Mouse (Mus musculus) pancreas, adult 10 weeks (tissue): ENCODE measurements around the gene Mus81. TPM values are rescaled to one million over a fixed set of nuclear protein-coding genes. Genes with fewer than 3 reads are reported as not detected.

ENCODE experiments used
- polyA plus RNA-seq: library from polyadenylated mRNA; stranded (reverse); fragments of 350-450 nt; fragmentation: Illumina TruSeq; extraction: RNeasy Lipid Tissue Mini Kit (QIAGEN cat#74804); gene quantifications from one replicate; pipeline ENCODE4 v1.2.3, GENCODE M21; 2015; ENCODE audit warnings: low read depth, low replicate concordance; ENCODE audit not compliant: insufficient read depth

The Mus81 gene
- polyA plus RNA-seq = 14.4 TPM

DNA sequence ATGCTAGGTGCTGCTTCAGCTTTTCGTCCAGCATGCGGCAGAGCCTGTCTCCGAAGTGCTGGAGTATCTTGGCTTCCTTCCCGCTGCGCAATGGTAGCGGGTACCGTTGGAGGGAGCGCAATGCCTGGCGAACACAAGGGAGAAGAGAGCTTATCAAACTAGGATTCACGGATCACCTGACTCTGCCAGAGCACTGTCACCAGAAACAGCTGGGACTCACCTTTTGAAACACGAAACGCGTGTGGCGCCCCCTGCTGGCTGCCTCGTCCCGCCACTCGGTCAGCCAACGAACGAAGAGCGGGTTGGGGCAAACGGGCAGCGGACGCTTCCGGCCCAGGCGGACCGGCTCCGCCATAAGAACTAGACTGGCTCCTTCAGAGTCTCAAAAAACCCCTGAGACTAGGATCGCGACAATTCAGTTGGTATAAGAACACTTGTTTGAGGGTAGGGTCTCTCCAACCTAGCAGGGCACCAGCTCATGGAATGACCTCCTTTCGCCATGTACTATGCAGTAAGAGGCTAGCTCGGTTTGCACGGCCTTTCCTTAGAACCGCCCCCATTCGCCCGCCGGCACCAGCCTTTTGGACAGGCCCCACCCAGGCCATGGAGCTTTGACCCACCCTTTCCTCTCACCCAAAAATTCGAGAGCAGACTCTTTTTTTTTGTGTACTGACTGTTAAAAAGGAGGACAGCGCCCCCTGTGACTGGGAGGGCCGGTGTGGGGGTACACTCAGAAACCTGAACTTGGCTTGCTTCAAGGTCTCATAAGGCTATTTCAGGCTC is at the start of gene Mus81:
Mus81 (minus strand) TSS at position 635 of the 783 bp plus-strand sequence.

DNA sequence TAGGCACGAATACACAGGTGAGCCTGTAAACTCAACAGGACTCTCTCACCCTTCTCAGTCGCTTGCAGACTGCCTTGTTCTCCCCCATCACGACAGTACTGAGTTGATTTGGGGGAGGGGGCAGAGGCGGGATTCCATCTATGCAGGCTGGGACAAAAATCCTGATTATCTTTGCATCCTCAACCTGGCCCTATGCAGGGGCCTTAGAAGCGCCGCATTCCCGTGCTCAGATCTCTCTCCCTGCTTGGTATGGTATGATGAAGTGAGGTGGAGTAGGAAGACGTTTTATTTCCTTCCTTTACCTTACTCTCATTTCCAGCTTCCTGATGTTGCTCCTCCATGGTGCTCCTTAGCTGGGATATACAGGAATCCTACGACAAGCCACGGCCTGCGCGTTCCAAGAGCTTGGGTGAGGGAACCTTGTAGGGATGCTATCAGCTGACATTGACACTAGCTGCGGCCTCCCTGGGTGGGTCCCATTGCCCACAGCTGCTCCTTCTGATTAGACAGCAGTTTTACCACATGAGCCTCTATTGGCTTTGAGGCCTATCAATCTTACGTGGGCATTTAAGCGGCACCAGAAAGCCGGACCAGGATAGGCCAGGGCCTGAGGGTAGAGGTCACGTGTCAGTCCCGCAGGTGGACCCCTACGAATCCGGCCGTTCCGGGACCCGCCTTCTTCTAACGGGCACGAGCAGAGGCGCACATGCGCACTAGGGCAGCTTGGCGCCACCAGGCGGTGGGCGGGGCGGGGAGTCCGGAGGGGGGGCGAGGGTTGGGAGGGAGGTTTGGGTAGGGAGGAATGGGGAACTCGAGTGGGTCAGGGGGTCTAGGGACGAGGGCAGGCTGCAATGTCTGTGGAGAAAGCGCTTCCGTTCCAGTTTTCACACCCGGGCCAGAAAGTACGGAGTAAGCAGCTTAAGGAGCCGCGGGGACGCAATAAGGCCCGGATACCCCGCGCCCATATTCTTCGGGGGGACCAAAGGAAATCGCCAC is 22.1 kb upstream of the Mus81 start, which contains the start of gene Snx32:
Snx32 (minus strand) TSS at position 508 of the 996 bp plus-strand sequence.

DNA sequence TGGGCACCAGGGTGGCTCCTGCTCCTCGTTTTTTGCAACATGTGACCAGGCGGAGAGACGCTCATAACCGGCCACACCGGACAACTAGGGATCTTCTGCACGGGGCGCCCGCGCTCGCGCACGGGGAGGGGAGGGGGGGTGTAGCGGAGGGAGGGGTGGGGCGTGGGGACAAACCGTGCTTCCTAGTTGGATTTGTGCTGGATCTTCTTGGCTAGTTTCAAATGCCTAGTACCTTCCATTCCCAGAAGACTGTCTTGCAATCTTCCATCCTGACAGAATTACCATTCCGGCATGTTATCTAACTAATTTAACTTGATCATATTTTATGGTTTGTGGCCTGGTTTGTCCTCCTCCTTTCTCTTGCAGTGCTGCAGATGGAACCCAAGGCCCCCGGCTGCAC is 15.5 kb upstream of the Mus81 start, which contains the start of gene 1700020D05Rik:
1700020D05Rik (minus strand) TSS at position 101 of the 400 bp plus-strand sequence.

DNA sequence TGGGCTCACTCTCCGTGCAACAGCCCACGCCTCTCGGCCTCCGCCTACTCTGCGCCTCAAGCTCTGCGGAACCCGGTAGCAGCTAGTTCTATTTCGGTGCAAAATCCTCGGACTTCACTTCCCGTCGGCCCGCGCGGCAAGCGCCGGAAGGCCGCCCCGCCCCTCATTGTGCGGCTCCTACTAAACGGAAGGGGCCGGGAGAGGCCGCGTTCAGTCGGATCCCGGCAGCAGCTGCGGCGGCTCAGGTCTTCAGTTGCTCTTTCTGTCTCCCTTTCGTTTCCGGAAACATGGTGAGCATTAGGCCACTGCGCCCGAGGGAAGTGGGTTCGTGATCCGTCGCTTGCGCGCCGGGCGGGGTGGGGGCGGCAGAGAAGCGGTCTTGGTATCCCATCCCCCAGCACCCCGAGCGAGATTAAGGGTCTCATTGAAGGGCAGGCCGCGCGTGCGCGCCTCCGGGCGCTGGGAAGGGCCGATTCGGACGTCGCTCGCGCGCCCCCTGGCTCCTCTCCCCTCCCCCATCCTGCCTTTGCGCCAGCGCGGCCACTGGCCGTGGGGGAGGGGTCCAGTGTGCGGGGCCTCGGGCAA is 2.2 kb upstream of the Mus81 start, which contains the start of gene Cfl1:
Cfl1 (plus strand) TSS at position 143 of the 585 bp plus-strand sequence.

GRCm38 (mm10) chr19:5473720-5474119 is 14.5 kb downstream of the Mus81 start, which contains the start of gene Efemp2:
Efemp2 (plus strand) TSS chr19:5473954.

GRCm38 (mm10) chr19:5468374-5468773 is 19.8 kb downstream of the Mus81 start, which contains the start of gene Ctsw:
Ctsw (minus strand) TSS chr19:5468507.

DNA sequence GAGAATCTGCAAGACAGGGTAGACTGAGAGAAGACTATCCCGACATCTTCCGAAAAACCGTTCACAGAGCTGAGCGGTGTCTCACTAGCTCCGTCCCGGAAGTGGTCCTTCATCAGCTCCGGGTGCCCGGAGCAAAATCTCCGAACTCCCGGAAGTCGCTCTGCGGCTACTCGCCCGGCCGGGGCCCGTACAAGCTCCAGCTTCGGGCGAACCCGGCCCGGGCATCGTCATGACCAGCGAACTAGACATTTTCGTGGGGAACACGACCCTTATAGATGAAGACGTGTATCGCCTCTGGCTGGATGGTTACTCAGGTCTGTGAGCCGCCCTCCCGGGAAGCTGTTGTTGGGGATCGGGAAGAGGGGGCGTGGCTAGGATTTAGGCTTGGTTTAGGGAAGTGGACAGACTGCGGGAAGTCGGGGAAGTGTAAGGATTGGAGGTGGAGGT is 27.7 kb downstream of the Mus81 start, which contains the start of gene Fibp:
Fibp (plus strand) TSS at position 151 of the 447 bp plus-strand sequence.

GRCm38 (mm10) chr19:5457746-5458442 is 30.3 kb downstream of the Mus81 start, which contains the start of gene Ccdc85b:
Ccdc85b (minus strand) TSS chr19:5457894.

GRCm38 (mm10) chr19:5447515-5448353 is 40.5 kb downstream of the Mus81 start, which contains the start of gene Fosl1:
Fosl1 (plus strand) TSS chr19:5447547.

Other genes starting within 250 kb of the Mus81 start
- 3.9 TPM for gene Pacs1, start 215.3 kb downstream of the Mus81 start, polyA plus RNA-seq
- gene Sf3b2, start 192.9 kb downstream of the Mus81 start, polyA plus RNA-seq = 39.5 TPM
- gene Gal3st3, start 190.1 kb downstream of the Mus81 start, polyA plus RNA-seq = not detected
- gene Catsper1, start 152.7 kb downstream of the Mus81 start, polyA plus RNA-seq = not detected
- gene Cst6, start 138.8 kb downstream of the Mus81 start, polyA plus RNA-seq = 3.7 TPM
- 6.5 TPM for gene Eif1ad, start 121.7 kb downstream of the Mus81 start, polyA plus RNA-seq
- gene Banf1, start 121.2 kb downstream of the Mus81 start, polyA plus RNA-seq = 29.9 TPM
- 47.0 TPM for gene Sart1, start 99.7 kb downstream of the Mus81 start, polyA plus RNA-seq
- gene Tsga10ip, start 85.9 kb downstream of the Mus81 start, polyA plus RNA-seq = 6.0 TPM
- gene Drap1, start 63.4 kb downstream of the Mus81 start, polyA plus RNA-seq = 51.3 TPM
- gene AI837181, start 63.3 kb downstream of the Mus81 start, polyA plus RNA-seq = 12.1 TPM
- gene Fosl1, start 40.9 kb downstream of the Mus81 start, polyA plus RNA-seq = not detected
- gene Ccdc85b, start 30.5 kb downstream of the Mus81 start, polyA plus RNA-seq = 5.0 TPM
- 29.7 TPM for gene Fibp, start 27.8 kb downstream of the Mus81 start, polyA plus RNA-seq
- 0.92 TPM for gene Ctsw, start 19.9 kb downstream of the Mus81 start, polyA plus RNA-seq
- 8.8 TPM for gene Efemp2, start 14.4 kb downstream of the Mus81 start, polyA plus RNA-seq
- gene Cfl1, start 2.1 kb upstream of the Mus81 start, polyA plus RNA-seq = 65.0 TPM
- gene 1700020D05Rik, start 15.4 kb upstream of the Mus81 start, polyA plus RNA-seq = not detected
- gene Snx32, start 22.1 kb upstream of the Mus81 start, polyA plus RNA-seq = 3.4 TPM
- gene Ovol1, start 72.2 kb upstream of the Mus81 start, polyA plus RNA-seq = 0.89 TPM
- 0.85 TPM for gene Ap5b1, start 79.6 kb upstream of the Mus81 start, polyA plus RNA-seq
- 19.0 TPM for gene Rnaseh2c, start 113.5 kb upstream of the Mus81 start, polyA plus RNA-seq
- 10.2 TPM for gene Kat5, start 121.8 kb upstream of the Mus81 start, polyA plus RNA-seq
- gene Rela, start 149.1 kb upstream of the Mus81 start, polyA plus RNA-seq = 13.3 TPM
- gene Sipa1, start 175.3 kb upstream of the Mus81 start, polyA plus RNA-seq = 14.3 TPM
- gene Map3k11, start 200.3 kb upstream of the Mus81 start, polyA plus RNA-seq = 13.6 TPM
- 20.4 TPM for gene Pcnx3, start 200.5 kb upstream of the Mus81 start, polyA plus RNA-seq
- gene Kcnk7, start 216.0 kb upstream of the Mus81 start, polyA plus RNA-seq = not detected
- 4.9 TPM for gene Ehbp1l1, start 237.9 kb upstream of the Mus81 start, polyA plus RNA-seq
- 21.9 TPM for gene Fam89b, start 241.3 kb upstream of the Mus81 start, polyA plus RNA-seq